Mouse (Mus musculus) neutrophil, adult 65 days (primary cell): ENCODE results near the gene Hist1h2bf. TPM values are rescaled to one million over a fixed set of nuclear protein-coding genes. Genes with fewer than 3 reads are reported as not detected.

Experiments used
- total RNA-seq: library from RNA; stranded (reverse); gene quantifications from 2 replicates; pipeline ENCODE4 v1.2.4, GENCODE M21; 2023

Hist1h2bf gene
- total RNA-seq, 1 experiment from 2014 or later: 501 TPM

Other genes starting within 250 kb of the Hist1h2bf start
- 7.8 and 8.0 TPM in 2 replicates for gene Zfp322a, start 205.0 kb downstream of the Hist1h2bf start, total RNA-seq
- 9.1 and 10.2 TPM in 2 replicates for gene Abt1, start 150.3 kb downstream of the Hist1h2bf start, total RNA-seq
- gene Btn1a1, start 108.3 kb downstream of the Hist1h2bf start, total RNA-seq: not detected in 2 replicates
- gene Btn2a2, start 85.3 kb downstream of the Hist1h2bf start, total RNA-seq: not detected in 2 replicates
- 492 and 1,085 TPM in 2 replicates for gene Hist1h4h, start 43.1 kb downstream of the Hist1h2bf start, total RNA-seq
- gene Hist1h2af, start 40.3 kb downstream of the Hist1h2bf start, total RNA-seq: 675 and 802 TPM in 2 replicates
- 96.3 and 179 TPM in 2 replicates for gene Hist1h3g, start 38.8 kb downstream of the Hist1h2bf start, total RNA-seq
- gene Hist1h2bh, start 30.8 kb downstream of the Hist1h2bf start, total RNA-seq: 54.8 and 79.6 TPM in 2 replicates
- 164 and 316 TPM in 2 replicates for gene Hist1h3f, start 30.1 kb downstream of the Hist1h2bf start, total RNA-seq
- 1,320 and 1,633 TPM in 2 replicates for gene Hist1h4f, start 22.5 kb downstream of the Hist1h2bf start, total RNA-seq
- gene Hist1h1d, start 20.9 kb downstream of the Hist1h2bf start, total RNA-seq: 65.0 and 74.8 TPM in 2 replicates
- gene Hist1h3e, start 11.8 kb downstream of the Hist1h2bf start, total RNA-seq: 389 and 653 TPM in 2 replicates
- 112 and 128 TPM in 2 replicates for gene Hist1h2ae, start 3.0 kb downstream of the Hist1h2bf start, total RNA-seq
- gene Hist1h2bg, start 2.8 kb downstream of the Hist1h2bf start, total RNA-seq: 877 and 1,185 TPM in 2 replicates
- 41.5 and 76.0 TPM in 2 replicates for gene Hist1h2ad, start 185 bp upstream of the Hist1h2bf start, total RNA-seq
- 49.0 and 98.9 TPM in 2 replicates for gene Hist1h3d, start 1.6 kb upstream of the Hist1h2bf start, total RNA-seq
- gene Hist1h4d, start 7.4 kb upstream of the Hist1h2bf start, total RNA-seq: 447 and 512 TPM in 2 replicates
- gene Hist1h2be, start 46.9 kb upstream of the Hist1h2bf start, total RNA-seq: 59.1 and 80.7 TPM in 2 replicates
- gene Hist1h1e, start 48.4 kb upstream of the Hist1h2bf start, total RNA-seq: 628 and 671 TPM in 2 replicates
- gene Hist1h2ac, start 109.8 kb upstream of the Hist1h2bf start, total RNA-seq: 21.4 and 34.7 TPM in 2 replicates
- 85.6 and 87.8 TPM in 2 replicates for gene Hist1h2bc, start 110.0 kb upstream of the Hist1h2bf start, total RNA-seq
- gene Hist1h1t, start 121.6 kb upstream of the Hist1h2bf start, total RNA-seq: 0.75 TPM in 1 of 2 replicates, not detected in the other
- 147 and 286 TPM in 2 replicates for gene Hist1h4c, start 124.3 kb upstream of the Hist1h2bf start, total RNA-seq
- 2.0 and 2.2 TPM in 2 replicates for gene Hfe, start 136.7 kb upstream of the Hist1h2bf start, total RNA-seq
- 1,418 and 1,573 TPM in 2 replicates for gene Hist1h1c, start 164.6 kb upstream of the Hist1h2bf start, total RNA-seq
- 379 and 485 TPM in 2 replicates for gene Hist1h3c, start 171.4 kb upstream of the Hist1h2bf start, total RNA-seq
- 566 and 573 TPM in 2 replicates for gene Hist1h2bb, start 172.5 kb upstream of the Hist1h2bf start, total RNA-seq
- gene Hist1h2ab, start 176.9 kb upstream of the Hist1h2bf start, total RNA-seq: 470 and 881 TPM in 2 replicates
- 584 and 951 TPM in 2 replicates for gene Hist1h3b, start 178.1 kb upstream of the Hist1h2bf start, total RNA-seq
- gene Hist1h4b, start 182.8 kb upstream of the Hist1h2bf start, total RNA-seq: 196 and 310 TPM in 2 replicates
- gene Hist1h4a, start 187.0 kb upstream of the Hist1h2bf start, total RNA-seq: 278 and 356 TPM in 2 replicates
- gene Hist1h3a, start 188.2 kb upstream of the Hist1h2bf start, total RNA-seq: 546 and 576 TPM in 2 replicates
- 193 and 241 TPM in 2 replicates for gene Hist1h1a, start 189.5 kb upstream of the Hist1h2bf start, total RNA-seq
- gene Trim38, start 195.7 kb upstream of the Hist1h2bf start, total RNA-seq: not detected in 2 replicates
- not detected in 2 replicates for gene Slc17a2, start 232.8 kb upstream of the Hist1h2bf start, total RNA-seq